Mouse (Mus musculus) lung, postnatal 0 days (tissue): ENCODE measurements at regions not wholly inside any gene's neighbourhood (a gene's known extent, or its start where the extent isn't known, plus 50 kb on each side); places are given as distances from the start of the nearest gene placed in this dataset.
A peak's percentile ranks its signal among the peaks of the same experiment; 100 is the strongest.

ENCODE experiments used
- ATAC-seq: fragments of 200-750 bp; cut with Nextera tagmentation; 2 replicates; pipeline ENCODE4 v1.8.0; 2017; ENCODE audit warnings: moderate library complexity
- DNase-seq: peaks from one replicate; pipeline ENCODE4 v3.0.0-alpha.2; 2016; ENCODE audit warnings: low spot score
- H3K27ac ChIP-seq: fragments of 300-500 bp; sonication (generic); 2 replicates; pipeline ENCODE4 v1.5.1; 2014; ENCODE audit warnings: antibody characterized with exemption, mild to moderate bottlenecking, low read length, mixed read lengths
- H3K27me3 ChIP-seq: fragments of 300-500 bp; sonication (generic); replicated peaks from 2 replicates; pipeline ENCODE4 v1.6.1; 2014; ENCODE audit warnings: low read length, mixed read lengths; ENCODE audit not compliant: insufficient read depth
- H3K36me3 ChIP-seq: fragments of 300-500 bp; sonication (generic); 2 replicates; pipeline ENCODE4 v1.6.1; 2014; ENCODE audit warnings: low read length, mixed read lengths; ENCODE audit not compliant: insufficient read depth
- H3K4me1 ChIP-seq: fragments of 300-500 bp; sonication (generic); 2 replicates; pipeline ENCODE4 v1.6.1; 2014; ENCODE audit warnings: antibody characterized with exemption, low read depth, low read length, mixed read lengths; ENCODE audit not compliant: insufficient read depth
- H3K4me2 ChIP-seq: fragments of 300-500 bp; sonication (generic); replicated peaks from 2 replicates; pipeline ENCODE4 v1.6.1; 2014; ENCODE audit warnings: low read depth, mild to moderate bottlenecking, low read length, moderate library complexity, mixed read lengths
- H3K4me3 ChIP-seq: fragments of 300-500 bp; sonication (generic); 2 replicates; pipeline ENCODE4 v1.5.1; 2014; ENCODE audit warnings: low read depth, low read length
- H3K9ac ChIP-seq: fragments of 300-500 bp; sonication (generic); replicated peaks from 2 replicates; pipeline ENCODE4 v1.6.1; 2014; ENCODE audit warnings: low read depth, mild to moderate bottlenecking
- H3K9me3 ChIP-seq: fragments of 300-500 bp; sonication (generic); 2 replicates; pipeline ENCODE4 v1.6.1; 2016; ENCODE audit warnings: low read length, mixed read lengths
- CTCF ChIP-seq: IDR thresholded peaks from 2 replicates; pipeline ENCODE4 v1.5.1; 2016; ENCODE audit warnings: antibody characterized with exemption, mild to moderate bottlenecking
- EP300 ChIP-seq: IDR thresholded peaks from 2 replicates; pipeline ENCODE4 v1.6.1; 2016; ENCODE audit warnings: antibody characterized with exemption, mild to moderate bottlenecking, control low read depth
- WGBS: fragments of 180-500 bp; shearing (Covaris S2); extraction: QIAGEN DNeasy Blood & Tissue Kit; methylation state at CpG from one replicate; pipeline ENCODE4 v1.1.7; 2014; 5-methylcytosine and 5-hydroxymethylcytosine counted together

GRCm38 (mm10) chr17:45318211-45319076, 115.1 kb downstream of the Cdc5l start:
- H3K9me3 ChIP-seq, result no peaks in the 10 kb centered on the region
- no peaks in the 10 kb centered on the region for H3K27me3 ChIP-seq
- TF ChIP-seq CTCF (no peak), EP300 (no peak)
- no peak overlapping the region for H3K9ac ChIP-seq
- 58% methylated on average over 25 of the region's 25 CpGs for WGBS
- no peak overlapping the region for H3K4me2 ChIP-seq
- H3K4me3 ChIP-seq, result no peak overlapping the region
- no peaks in the 10 kb centered on the region for H3K4me1 ChIP-seq
- peak; percentile 27 for DNase-seq
- no peaks in the 10 kb centered on the region for H3K36me3 ChIP-seq
- ATAC-seq, result peak; percentile 21; the same call in 1 of the 2 replicates
- H3K27ac ChIP-seq, result no peak overlapping the region

GRCm38 (mm10) chr17:45312510-45313266, 120.8 kb downstream of the Cdc5l start:
- 55% methylated on average over 5 of the region's 5 CpGs for WGBS
- Histone ChIP-seq H3K27me3 (no peaks in the 10 kb centered on the region), H3K4me3 (no peak overlapping the region), H3K36me3 (no peaks in the 10 kb centered on the region), H3K27ac (no peak overlapping the region), H3K9me3 (no peaks in the 10 kb centered on the region), H3K9ac (no peak overlapping the region), H3K4me1 (no peaks in the 10 kb centered on the region), H3K4me2 (no peak overlapping the region)
- TF ChIP-seq CTCF (no peak), EP300 (no peak)
- peak; percentile 61 for ATAC-seq
- DNase-seq, result peak; percentile 31

GRCm38 (mm10) chr17:45306506-45306905, 127.0 kb downstream of the Cdc5l start:
- 32% methylated on average over 7 of the region's 7 CpGs for WGBS
- peak; percentile 12 for DNase-seq
- no peak overlapping the region for H3K27ac ChIP-seq
- no peaks in the 10 kb centered on the region for H3K9me3 ChIP-seq
- TF ChIP-seq CTCF (no peak), EP300 (no peak)
- no peaks in the 10 kb centered on the region for H3K27me3 ChIP-seq
- H3K4me1 ChIP-seq, result no peaks in the 10 kb centered on the region
- no peak for ATAC-seq
- H3K4me2 ChIP-seq, result no peak overlapping the region
- H3K9ac ChIP-seq, result no peak overlapping the region
- H3K36me3 ChIP-seq, result no peaks in the 10 kb centered on the region
- H3K4me3 ChIP-seq, result no peak overlapping the region

GRCm38 (mm10) chr17:45303183-45303582, 130.4 kb downstream of the Cdc5l start:
- 75% methylated on average over 6 of the region's 6 CpGs for WGBS
- no peak for DNase-seq
- ATAC-seq, result no peak
- Histone ChIP-seq H3K4me1 (no peaks in the 10 kb centered on the region), H3K36me3 (no peaks in the 10 kb centered on the region), H3K27me3 (no peaks in the 10 kb centered on the region), H3K4me3 (no peak overlapping the region), H3K9me3 (no peaks in the 10 kb centered on the region), H3K4me2 (no peak overlapping the region), H3K9ac (no peak overlapping the region), H3K27ac (no peak overlapping the region)
- TF ChIP-seq CTCF (no peak), EP300 (no peak)

GRCm38 (mm10) chr17:45298355-45298754, 135.2 kb downstream of the Cdc5l start:
- H3K9ac ChIP-seq, result no peak overlapping the region
- ATAC-seq (no peak), DNase-seq (no peak)
- H3K27ac ChIP-seq, result no peak overlapping the region
- TF ChIP-seq CTCF, result no peak
- no peak for TF ChIP-seq EP300
- no peaks in the 10 kb centered on the region for H3K9me3 ChIP-seq
- H3K36me3 ChIP-seq, result no peaks in the 10 kb centered on the region
- no peak overlapping the region for H3K4me2 ChIP-seq
- no peak overlapping the region for H3K4me3 ChIP-seq
- no peaks in the 10 kb centered on the region for H3K4me1 ChIP-seq
- 28% methylated on average over 4 of the region's 4 CpGs for WGBS
- no peaks in the 10 kb centered on the region for H3K27me3 ChIP-seq

GRCm38 (mm10) chr17:45297860-45298259, 135.7 kb downstream of the Cdc5l start:
- no peak for DNase-seq
- no peaks in the 10 kb centered on the region for H3K9me3 ChIP-seq
- no peak overlapping the region for H3K4me3 ChIP-seq
- H3K27me3 ChIP-seq, result no peaks in the 10 kb centered on the region
- H3K4me1 ChIP-seq, result no peaks in the 10 kb centered on the region
- H3K9ac ChIP-seq, result no peak overlapping the region
- no peak for ATAC-seq
- H3K36me3 ChIP-seq, result no peaks in the 10 kb centered on the region
- no peak overlapping the region for H3K4me2 ChIP-seq
- TF ChIP-seq CTCF, result no peak
- TF ChIP-seq EP300, result no peak
- no peak overlapping the region for H3K27ac ChIP-seq
- WGBS, result 59% methylated on average over 3 of the region's 3 CpGs
